Mouse (Mus musculus): ENCODE results near the gene Tusc1. TPM values are rescaled to one million over a fixed set of nuclear protein-coding genes. Genes with fewer than 3 reads are reported as not detected.

The Tusc1 gene
- total RNA-seq (2023; ENCODE audit: inconsistent age) = 2.7 to 3.5 TPM (median 3.2 TPM) in 4 replicates

GRCm38 (mm10) chr4:93335118-93336003, at the start of gene Tusc1:
Gene Tusc1 (minus strand): TSS chr4:93335511.

Data from B cell, adult (primary cell).